Mouse (Mus musculus): Measurements from ENCODE around the gene Sik2.

- TF ChIP-seq CTCF (IDR thresholded peaks at IDR 0.05; ENCODE audit: control insufficient read depth, insufficient read depth, insufficient read length) (no peak), MAX (IDR thresholded peaks at IDR 0.05) (no peak)
Measured at GRCm38 (mm10) chr9:50845081-50845480, 163.8 kb downstream of the Sik2 start, which contains the start of gene Ppp2r1b.

Data from C2C12 (cell line).